Mouse (Mus musculus): ENCODE measurements around the gene Cmya5.
"Not testable (repeated sequence)": the region's sequence is repeated elsewhere in the genome, so short reads cannot be mapped to it uniquely, and the experiment has no call there.

Cmya5 gene

DNA sequence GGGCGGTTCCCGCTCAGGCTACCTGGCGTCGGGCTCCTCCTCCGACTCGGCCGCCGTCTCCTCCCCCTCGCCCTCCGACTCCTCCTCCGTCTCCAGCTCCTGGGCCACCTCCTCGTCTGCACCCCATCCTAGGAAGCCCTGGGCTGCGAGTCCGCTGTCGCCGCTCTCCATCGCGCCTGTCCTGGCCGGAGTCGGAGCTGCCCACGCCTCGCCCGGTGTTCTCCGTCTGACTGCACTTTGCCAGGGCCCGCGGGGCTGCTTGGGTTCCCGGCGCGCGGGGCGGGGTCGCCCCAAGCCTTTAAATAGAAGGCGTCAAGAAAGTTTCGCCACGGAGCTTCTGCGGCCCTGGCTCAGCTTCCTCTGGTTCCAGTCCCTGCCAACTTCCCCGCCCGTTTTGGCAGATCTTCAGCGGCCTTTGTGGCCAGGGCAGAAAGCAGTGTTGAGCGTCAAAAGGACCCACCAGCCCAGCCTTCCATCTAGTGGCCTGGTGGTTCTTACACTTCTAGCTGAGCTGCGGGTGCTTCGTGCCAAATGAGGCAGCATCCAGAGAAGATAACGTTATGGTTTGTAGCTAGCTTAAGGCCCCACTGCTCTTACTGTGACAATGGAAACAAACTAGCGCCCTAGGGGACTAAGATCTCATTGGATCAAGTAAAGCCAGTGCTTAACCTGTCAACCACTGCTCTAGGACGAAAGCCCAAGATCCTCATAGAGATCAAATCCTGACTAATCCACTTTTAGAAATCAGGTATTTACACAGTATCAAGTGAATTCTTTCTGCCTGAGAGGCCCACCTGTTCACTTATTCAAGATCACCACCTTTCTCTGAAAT is at the start of gene Cmya5:
Gene Cmya5 (minus strand): TSS at position 389 of the 832 bp plus-strand sequence.
- DNase-seq: peak; percentile 96 to 97

DNA sequence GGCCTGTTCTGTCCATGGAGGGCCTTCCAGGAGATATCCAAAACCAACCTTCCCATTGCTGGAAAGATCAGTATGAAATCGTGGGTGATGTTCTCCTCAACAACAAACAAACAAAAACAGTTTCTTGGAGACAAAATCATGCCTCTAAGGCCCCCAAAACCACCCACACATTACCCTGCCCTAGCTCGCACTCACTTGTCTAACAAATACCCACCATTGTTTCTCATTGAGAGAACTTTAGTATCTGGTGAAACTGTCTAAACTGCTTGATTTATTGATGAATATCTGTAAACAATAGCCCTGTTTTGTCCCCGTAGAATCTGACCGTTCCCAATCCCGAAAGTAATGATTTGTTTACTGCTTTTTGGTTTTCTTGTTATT is 48.1 kb upstream of the Cmya5 start:
- DNase-seq: no peak

DNA sequence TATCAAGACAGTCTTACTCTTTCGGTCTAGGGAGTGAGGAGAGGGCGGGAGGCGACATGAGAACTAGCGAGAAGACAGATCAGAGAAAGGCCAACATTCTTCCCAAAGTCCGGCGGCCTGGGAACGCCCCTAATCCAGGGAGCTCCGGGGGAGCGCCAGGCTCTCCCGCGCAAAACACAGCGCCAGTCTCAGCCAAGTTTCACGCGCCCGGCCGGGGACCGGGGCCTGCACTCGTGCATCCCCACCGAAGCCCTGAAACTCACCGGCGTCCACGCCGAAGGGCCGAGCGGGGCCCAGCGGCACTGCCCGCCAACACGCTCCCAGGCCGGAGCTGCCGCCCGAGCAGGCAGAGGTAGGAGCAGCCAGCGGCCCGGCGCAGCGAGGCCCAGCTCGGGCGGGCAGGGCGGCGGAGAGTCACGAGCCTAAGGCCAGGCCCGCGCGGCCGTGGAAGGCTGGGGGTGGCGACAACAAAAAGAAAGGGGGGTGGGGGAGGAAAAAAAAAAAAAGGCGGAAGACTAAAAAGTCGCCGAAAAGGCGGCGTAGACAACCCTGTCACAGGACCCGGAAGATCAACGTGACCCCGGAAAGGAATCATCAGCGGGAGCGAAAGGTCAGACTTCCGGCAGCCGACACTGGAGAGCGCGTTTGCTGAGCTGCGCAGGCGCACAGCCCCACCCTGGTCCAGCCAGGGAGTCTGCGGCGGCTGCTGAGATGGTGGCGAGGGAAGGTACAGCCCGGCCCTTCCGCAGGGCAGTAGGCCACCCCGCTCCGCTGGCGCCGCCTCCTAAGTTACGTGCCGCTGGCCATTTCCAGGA is 47.5 kb upstream of the Cmya5 start, which contains the start of gene Tent2:
Gene Tent2 (minus strand): TSS at position 555 of the 815 bp plus-strand sequence.
- peak; percentile 94 to 96 for DNase-seq

DNA sequence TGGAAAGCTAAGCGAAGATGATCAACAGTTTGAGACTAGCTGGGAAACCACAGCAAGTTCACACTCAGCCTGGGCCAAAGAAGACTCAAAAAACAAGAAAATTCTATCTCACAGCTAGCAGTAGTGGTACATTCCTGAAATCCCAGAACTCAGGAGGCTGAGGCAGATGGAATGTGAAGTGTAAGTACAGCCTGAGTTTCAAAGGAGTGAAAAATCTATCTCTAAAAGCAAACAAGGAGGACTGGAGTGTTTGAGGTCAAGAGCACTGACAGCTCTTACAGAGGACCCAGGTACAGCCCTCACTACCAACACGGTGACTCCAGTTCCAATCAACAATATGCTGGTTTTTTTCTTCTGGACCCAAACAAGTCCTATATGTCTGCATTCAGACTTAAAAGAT is 44.9 kb upstream of the Cmya5 start:
- no peak for DNase-seq

DNA sequence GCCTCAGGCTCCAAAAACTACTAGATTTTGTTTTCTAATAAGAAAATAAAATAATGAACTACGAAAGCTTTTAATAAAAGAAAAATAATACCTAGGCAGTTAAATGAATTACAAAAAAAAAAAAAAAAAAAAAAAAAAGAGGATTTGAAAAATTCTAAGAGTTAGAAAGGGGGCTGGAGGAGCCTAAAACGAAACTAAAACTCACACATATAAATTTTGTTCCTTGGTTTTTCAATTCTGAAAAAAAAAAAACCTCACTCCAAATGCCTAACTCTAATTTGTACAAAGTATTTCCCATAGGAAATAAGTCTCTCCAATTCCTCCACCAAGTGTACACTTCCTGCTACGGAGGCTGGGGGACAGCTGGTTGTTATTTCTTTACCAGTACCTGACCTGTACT is 44.2 kb upstream of the Cmya5 start:
- no peak for DNase-seq

GRCm38 (mm10) chr13:93187792-93188191 is 43.3 kb upstream of the Cmya5 start:
- not testable (repeated sequence) for DNase-seq

GRCm38 (mm10) chr13:93180351-93180750 is 35.8 kb upstream of the Cmya5 start:
- DNase-seq: no peak

DNA sequence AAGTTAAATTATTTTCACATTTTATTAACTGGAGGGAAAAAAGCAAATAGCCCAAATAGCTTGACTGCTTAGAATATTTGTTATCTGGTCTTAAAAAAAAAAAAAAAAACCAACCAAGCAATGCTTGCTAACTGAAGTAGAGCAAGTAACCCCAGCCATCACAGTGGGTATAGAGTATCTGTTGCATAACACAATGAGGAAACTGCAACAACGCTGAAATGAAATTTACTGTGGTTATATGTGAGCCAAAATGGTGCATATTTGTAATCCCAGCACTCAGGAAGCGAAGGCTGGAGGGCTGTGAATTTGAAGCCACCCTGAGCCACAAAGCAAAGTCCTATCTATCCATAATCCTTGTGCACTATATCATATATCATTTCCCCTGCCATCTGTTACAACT is 35.0 kb upstream of the Cmya5 start:
- no peak for DNase-seq

DNA sequence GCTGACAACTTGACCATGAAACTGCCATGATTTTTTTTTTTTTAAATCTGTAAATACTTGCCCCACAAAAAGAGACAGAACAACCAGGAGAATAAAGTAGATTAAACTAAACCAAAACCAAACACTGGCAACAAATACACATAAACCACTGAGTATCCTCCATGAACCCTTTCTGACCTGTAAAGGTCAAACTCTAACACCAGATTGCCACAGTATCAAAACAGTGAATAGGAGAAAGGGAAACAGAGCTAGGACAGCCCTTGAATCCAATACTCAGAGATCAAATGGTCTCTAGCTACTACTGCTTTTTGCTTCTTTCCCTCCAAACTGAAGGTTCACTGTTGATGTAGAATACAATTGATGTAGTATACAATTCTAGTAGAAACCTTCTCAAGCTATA is 33.0 kb upstream of the Cmya5 start:
- no peak for DNase-seq

DNA sequence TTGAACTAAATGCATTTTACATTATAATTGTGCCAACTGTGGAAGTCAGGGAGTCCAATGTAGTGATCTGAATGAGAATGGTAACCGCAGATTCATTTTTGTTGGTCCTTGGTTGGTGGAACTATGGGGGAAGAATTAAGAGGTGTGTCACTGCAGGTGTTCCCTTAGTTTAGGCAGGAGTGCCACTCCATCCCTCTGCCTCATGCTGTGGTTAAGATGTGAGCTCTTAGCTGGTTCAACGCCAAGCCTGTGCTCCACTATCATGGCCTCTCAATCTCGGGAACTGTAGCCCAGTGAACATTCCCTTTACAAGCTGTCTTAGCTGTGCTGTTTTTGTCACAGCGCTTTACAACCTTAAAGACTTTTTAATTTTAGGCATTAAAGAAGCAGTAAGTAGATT is 18.8 kb upstream of the Cmya5 start:
- peak in 1 of 2 experiments; percentile 20 for DNase-seq

DNA sequence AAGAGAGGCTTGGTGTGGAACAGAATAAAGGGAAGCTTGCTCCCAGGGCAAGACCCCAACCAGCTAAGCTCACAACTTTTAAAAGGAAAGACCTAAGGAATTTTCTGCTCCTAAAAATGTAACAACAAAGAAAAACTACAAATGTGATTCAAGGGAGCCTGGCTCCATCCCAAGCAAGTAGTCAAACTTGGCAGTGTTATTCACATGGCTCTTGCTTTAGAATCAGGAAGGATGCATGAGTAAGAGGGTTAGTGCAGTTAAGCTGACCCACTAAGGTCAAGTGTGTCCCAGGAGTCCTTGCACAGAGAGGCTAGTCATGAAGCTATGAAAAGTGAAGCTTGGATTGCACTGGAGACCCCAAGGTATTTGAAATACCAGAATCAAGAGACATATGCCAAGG is 17.9 kb upstream of the Cmya5 start:
- no peak for DNase-seq

DNA sequence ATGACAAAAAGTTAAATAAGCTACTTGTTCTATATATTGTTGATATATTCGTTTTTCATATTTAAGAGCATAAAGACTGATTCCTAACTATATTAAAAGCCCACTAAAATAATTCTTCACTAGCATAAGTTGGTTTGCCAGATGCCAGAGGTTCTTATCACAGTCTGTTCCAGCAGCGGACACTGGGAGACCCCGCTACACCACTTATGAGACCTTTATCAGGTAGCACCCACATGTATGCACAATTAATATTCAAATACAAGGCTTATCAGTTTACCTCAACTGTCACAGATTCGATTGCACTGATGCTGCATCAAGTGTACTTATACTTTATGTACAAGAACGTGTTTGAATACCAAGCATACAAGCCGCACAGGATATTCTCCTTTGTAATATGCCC is 13.7 kb upstream of the Cmya5 start:
- no peak for DNase-seq

GRCm38 (mm10) chr13:93153280-93153679 is 8.8 kb upstream of the Cmya5 start:
- DNase-seq: no peak

- peak; percentile 19 to 33 for DNase-seq
Observed at GRCm38 (mm10) chr13:93143819-93144283, 673 bp downstream of the Cmya5 start.

DNA sequence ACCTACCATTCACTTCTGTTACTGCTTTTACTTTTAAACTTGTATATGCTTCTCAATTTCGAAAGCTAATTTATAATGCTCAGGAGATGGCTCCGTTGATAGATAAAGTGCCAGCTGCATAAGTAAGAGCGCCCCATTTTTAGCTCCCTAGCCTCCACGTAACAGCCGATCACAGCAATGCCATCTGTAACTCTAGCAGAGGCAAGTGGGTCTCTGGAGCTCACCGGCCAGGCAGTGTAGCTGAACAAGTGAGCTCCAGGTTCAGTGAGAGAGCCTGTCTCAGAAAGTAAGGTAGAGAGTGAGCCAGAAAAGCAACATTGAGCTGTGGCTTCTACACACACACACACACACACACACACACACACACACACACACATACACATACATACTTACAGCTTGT is 3.3 kb downstream of the Cmya5 start:
- no peak for DNase-seq

DNA sequence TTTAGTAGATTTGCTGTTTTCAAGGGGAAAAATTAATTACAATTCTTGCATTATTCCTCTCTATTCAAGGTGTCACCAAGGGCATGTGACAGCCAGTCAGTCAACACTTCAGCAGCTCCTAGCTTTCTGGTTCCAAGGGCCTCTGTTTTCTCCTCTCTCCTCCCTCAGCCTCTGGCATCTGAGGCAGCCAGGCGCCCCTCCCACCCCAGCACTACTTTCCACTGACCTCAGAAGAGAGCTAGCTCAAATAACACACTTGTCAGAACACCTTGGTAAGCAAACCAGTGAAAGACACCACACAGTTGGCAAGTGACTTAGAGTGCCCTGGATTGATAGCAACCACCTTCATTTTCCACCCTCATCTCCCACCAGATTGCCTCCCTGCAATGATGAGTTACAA is 6.5 kb downstream of the Cmya5 start:
- no peak for DNase-seq

DNA sequence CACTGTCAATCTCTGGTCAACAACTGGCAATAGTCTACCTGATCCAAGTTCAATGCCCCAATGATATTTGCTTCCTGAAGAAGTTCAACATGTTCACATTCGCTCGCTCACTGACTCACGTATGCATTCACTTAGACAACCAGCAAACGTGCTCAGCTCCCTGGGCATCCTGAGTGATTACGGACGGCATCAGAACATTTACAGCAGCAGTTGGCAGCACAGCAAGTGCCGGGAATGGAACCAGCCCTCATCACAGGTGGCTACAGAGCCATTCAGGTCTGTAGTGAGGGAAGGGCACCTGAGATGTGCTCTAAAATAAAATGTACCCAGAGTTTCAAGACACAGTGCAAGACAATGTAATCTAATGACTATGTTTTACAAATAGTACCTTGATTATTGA is 7.4 kb downstream of the Cmya5 start:
- DNase-seq: peak; percentile 65 to 75

DNA sequence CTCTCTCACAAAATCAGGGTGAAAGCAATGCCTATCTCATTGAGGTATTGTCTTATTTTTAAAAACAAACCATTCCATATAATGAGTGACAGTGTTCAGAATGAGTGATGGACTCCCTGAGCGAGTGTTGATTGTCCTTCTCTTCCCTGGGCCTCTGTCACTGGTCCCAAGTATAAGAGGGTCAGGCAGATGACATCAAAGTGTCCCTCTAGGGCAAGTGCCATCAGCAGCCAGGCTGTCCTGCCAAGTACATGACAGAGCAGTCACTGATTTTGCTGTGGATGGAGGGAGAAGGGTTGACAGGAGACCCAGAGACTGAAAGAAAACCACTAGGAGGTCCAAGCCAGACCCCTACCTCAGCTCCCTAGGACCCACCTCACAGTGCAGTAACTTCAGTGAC is 8.3 kb downstream of the Cmya5 start:
- DNase-seq: no peak

DNA sequence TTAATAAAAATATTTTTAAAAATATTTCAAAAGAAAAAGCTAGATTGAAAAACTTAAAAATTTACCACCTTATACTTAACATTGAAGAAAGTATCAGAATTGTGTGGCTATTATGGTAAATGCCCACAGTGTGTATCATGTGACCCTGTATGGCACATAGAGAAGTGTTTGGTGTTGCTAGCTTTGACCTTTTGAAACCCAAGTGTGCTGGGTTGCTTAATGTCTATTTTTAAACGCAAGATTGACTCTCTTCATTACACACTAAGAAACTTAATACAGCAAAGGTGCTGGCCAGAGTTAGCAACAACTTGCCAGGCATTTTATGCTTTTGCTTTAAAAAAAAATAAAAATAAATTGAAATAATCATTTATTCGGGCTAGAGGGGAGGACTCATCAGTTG is 9.0 kb downstream of the Cmya5 start:
- DNase-seq: no peak

DNA sequence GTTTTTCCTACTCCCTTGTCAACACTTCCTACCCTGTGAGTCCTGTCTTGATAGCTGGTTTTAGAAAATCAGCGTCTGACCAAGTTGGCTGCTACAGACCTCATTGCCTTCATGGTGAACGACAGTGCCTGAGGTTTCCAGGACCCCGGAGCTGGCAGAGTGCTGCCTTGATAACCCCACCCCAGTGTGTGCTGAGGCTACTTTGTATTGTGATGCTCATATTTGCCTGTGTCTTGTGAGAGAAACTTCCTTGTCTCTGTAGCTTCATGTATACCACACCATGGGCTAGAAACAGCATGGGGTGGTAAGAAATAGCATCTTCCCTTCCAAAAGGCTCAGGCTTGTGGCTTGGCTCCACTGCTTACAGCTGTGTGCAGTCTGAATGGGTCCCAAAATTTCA is 13.8 kb downstream of the Cmya5 start:
- no peak for DNase-seq

- no peak for DNase-seq
Observed at GRCm38 (mm10) chr13:93128961-93129360, 15.6 kb downstream of the Cmya5 start.

DNA sequence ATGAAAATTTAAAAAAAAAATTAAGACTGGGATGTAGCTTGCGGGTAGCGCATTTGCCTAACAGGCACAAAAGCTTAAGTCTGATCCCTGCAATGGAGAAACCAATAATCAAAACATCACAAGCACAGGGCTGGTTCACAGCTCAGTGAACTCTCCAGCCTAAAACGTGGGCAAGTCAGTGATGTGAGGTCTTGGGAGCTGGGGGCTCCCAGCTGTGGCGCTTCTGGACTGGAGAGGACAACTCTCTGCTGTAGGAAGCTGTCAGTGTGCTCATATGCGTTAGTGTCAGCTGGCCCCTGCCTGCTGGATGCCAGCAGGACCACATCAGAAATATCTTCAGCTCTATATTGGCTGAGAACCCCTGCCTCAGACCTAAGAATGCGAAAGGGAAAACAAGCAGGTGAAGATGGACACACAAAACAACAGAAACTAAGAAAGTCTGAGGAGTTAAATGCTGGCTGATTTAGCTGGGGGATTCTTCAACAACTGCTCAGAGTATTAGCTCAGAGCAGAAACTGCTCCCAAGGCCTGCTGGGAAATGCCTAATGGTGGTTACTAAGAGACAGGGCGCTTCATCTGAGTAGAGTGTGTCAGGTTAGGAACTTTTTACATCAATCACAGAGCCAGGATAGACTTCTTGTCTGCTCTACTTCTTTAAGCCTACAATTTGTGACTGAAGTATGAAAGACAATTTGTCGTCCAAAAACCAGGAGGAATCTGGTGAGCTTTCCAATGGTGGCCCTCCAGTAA is 16.2 kb downstream of the Cmya5 start:
- no peak for DNase-seq

DNA sequence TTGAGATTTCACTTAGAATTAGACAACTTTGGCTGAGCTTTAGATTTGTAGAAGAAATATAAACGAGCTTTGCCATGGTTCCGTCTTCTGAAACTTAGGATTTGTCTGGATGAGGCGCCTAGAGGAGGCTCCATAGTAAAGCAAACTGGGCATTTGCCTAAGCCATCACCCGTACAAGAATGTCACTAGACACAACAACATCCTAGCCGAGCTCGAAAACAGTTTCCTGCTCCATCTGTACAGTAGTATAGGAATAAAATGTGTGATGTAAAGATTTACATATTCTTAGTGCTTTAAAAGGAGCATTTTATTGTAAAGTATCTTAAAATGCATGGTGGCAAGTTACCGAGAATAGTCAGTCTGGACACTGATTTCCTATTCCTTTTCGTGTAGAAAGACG is 22.2 kb downstream of the Cmya5 start:
- no peak for DNase-seq

Measured in cerebellum, postnatal 10 days (tissue).